Mouse (Mus musculus) heart, postnatal 0 days (tissue): Measurements from ENCODE around the gene Kcnk4.

Experiments used
- CTCF ChIP-seq: IDR thresholded peaks from 2 replicates; pipeline ENCODE4 v1.5.1; 2016; ENCODE audit warnings: antibody characterized with exemption, control low read depth, low read depth
- EP300 ChIP-seq: IDR thresholded peaks from 2 replicates; pipeline ENCODE4 v1.6.1; 2016; ENCODE audit warnings: antibody characterized with exemption, low read depth

DNA sequence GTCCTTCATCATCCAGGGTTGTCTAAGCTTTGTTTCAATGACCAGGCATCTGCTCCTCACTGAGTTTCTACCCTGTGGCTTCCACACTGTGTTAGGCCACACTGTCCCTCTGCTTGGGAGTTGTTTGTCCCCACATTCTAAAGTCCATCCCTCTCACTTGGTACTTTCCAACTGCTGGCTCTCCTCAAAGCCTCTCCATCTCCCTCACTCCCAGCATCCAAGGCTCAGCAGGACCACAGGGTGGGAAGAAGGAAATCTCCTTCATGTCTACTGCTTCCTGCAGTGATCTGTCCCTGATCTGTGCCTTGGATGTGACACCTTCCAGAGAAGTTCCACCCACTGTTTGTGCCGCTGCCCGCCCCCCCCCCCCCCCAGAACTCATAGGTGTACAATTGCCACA lies 3.3 kb downstream of the Kcnk4 start:
- TF ChIP-seq CTCF (no peak), EP300 (no peak)
